Mouse (Mus musculus): ENCODE results near the gene Boc. TPM values are rescaled to one million over a fixed set of nuclear protein-coding genes. Genes with fewer than 3 reads are reported as not detected.

Gene Boc
- total RNA-seq, 2 experiments from 2014 or later, result 14.0 to 15.9 TPM

GRCm38 (mm10) chr16:44528955-44529354 is 29.7 kb downstream of the Boc start:
- DNase-seq, result no peak

GRCm38 (mm10) chr16:44527218-44527905 is 31.3 kb downstream of the Boc start:
- DNase-seq, result no peak

GRCm38 (mm10) chr16:44526689-44527088 is 32.0 kb downstream of the Boc start:
- DNase-seq, result no peak

- no peak for DNase-seq
These were observed 32.7 kb downstream of the Boc start for GRCm38 (mm10) chr16:44526044-44526443.

GRCm38 (mm10) chr16:44523595-44523994 is 35.1 kb downstream of the Boc start:
- no peak for DNase-seq

- DNase-seq, result no peak
These were observed 42.2 kb downstream of the Boc start for GRCm38 (mm10) chr16:44516498-44516897.

- no peak for DNase-seq
These were observed 48.0 kb downstream of the Boc start for GRCm38 (mm10) chr16:44510521-44511213.

- no peak for DNase-seq
These were observed 49.0 kb downstream of the Boc start for GRCm38 (mm10) chr16:44509458-44510344.

GRCm38 (mm10) chr16:44508772-44509171 is 49.9 kb downstream of the Boc start:
- DNase-seq, result no peak

- DNase-seq, result no peak
These were observed 50.7 kb downstream of the Boc start for GRCm38 (mm10) chr16:44508025-44508424.

GRCm38 (mm10) chr16:44507027-44507929 is 51.4 kb downstream of the Boc start:
- DNase-seq, result no peak

GRCm38 (mm10) chr16:44505243-44505642 is 53.5 kb downstream of the Boc start:
- DNase-seq, result no peak

- peak; percentile 42 for DNase-seq
These were observed 55.7 kb downstream of the Boc start for GRCm38 (mm10) chr16:44502895-44503575.

GRCm38 (mm10) chr16:44502325-44502724 is 56.4 kb downstream of the Boc start:
- DNase-seq, result no peak

- no peak for DNase-seq
These were observed 56.9 kb downstream of the Boc start for GRCm38 (mm10) chr16:44501783-44502182.

- no peak for DNase-seq
These were observed 60.2 kb downstream of the Boc start for GRCm38 (mm10) chr16:44498447-44498846.

GRCm38 (mm10) chr16:44496971-44497464 is 61.7 kb downstream of the Boc start:
- no peak for DNase-seq

GRCm38 (mm10) chr16:44494441-44495108 is 64.1 kb downstream of the Boc start:
- no peak for DNase-seq

GRCm38 (mm10) chr16:44493868-44494267 is 64.8 kb downstream of the Boc start:
- DNase-seq, result no peak

GRCm38 (mm10) chr16:44492706-44493105 is 66.0 kb downstream of the Boc start:
- DNase-seq, result no peak
